Mouse (Mus musculus) thymus, adult 2 months (tissue): ENCODE data around the gene Rangrf. TPM values are rescaled to one million over a fixed set of nuclear protein-coding genes. Genes with fewer than 3 reads are reported as not detected.

Source experiments
- DNase-seq: peaks from one replicate; pipeline ENCODE4 v3.0.0; 2021
- H3K27ac ChIP-seq: fragments of 200-500 bp; 2 replicates; pipeline ENCODE4 v1.5.1; 2012; ENCODE audit warnings: low read length, control low read depth; ENCODE audit not compliant: control insufficient read depth, insufficient read depth
- H3K27me3 ChIP-seq: fragments of 200-500 bp; 2 replicates; pipeline ENCODE4 v1.6.1; 2012; ENCODE audit warnings: mild to moderate bottlenecking, low read length, moderate library complexity, mixed read lengths; ENCODE audit not compliant: control insufficient read depth, insufficient read depth
- H3K36me3 ChIP-seq: fragments of 200-500 bp; 2 replicates; pipeline ENCODE4 v1.6.1; 2012; ENCODE audit warnings: mild to moderate bottlenecking, low read length, moderate library complexity; ENCODE audit not compliant: control insufficient read depth, insufficient read depth
- H3K4me1 ChIP-seq: fragments of 200-500 bp; replicated peaks from 2 replicates; pipeline ENCODE4 v1.6.1; 2012; ENCODE audit warnings: low read length; ENCODE audit not compliant: control insufficient read depth, insufficient read depth
- H3K4me3 ChIP-seq: fragments of 200-500 bp; 2 replicates; pipeline ENCODE4 v1.5.1; 2012; ENCODE audit warnings: mild to moderate bottlenecking, low read length, control low read depth, moderate library complexity; ENCODE audit not compliant: control insufficient read depth, insufficient read depth
- CTCF ChIP-seq: fragments of 200-500 bp; IDR thresholded peaks from 2 replicates; pipeline ENCODE4 v1.5.1; 2012; ENCODE audit warnings: mild to moderate bottlenecking, control low read depth, low read length, moderate library complexity, borderline replicate concordance; ENCODE audit not compliant: control insufficient read depth, poor library complexity, insufficient read depth; ENCODE audit errors: extremely low read depth
- POLR2A ChIP-seq: fragments of 200-500 bp; IDR thresholded peaks from 2 replicates; pipeline ENCODE4 v1.6.1; 2012; ENCODE audit warnings: mild to moderate bottlenecking, low read length, control low read depth, moderate library complexity; ENCODE audit not compliant: control insufficient read depth, poor library complexity, insufficient read depth; ENCODE audit errors: extremely low read depth
- WGBS: fragments of 180-500 bp; shearing (Covaris S2); methylation state at CpG from one replicate; pipeline ENCODE4 v1.1.7; 2018; 5-methylcytosine and 5-hydroxymethylcytosine counted together
- polyA plus RNA-seq: library from polyadenylated mRNA; depleted of rRNA; stranded (reverse); fragments of >200 nt; gene quantifications from 2 replicates; pipeline ENCODE4 v1.2.3, GENCODE M21; 2012

Rangrf gene
- polyA plus RNA-seq, 1 experiment = 28.0 TPM

DNA sequence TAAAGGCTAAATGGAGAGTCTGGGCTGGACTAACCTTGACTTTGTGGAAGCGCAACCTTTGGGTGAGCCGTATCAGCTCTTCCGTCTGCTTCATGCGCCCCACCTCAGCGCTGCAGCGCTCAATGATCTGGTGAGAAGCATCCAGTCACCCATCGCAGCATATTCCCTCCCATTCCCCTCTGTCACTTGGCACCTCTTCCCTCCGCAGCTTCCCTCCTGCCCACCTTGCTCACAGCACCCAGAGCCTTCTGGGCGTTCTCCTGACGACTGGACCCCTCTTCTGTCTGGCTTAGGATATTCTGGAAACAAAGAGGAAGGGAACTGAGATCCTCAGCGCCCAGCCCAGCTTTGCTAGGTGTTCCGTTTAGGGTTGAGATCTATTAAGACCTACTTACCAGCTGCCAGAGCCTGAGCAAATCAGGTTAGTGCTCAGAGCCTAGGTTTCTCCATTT is 27.4 kb downstream of the Rangrf start:
- no peaks in the 10 kb centered on the region for H3K4me1 ChIP-seq
- TF ChIP-seq POLR2A (no peak), CTCF (no peak)
- H3K36me3 ChIP-seq = no peaks in the 10 kb centered on the region
- 90% methylated on average over 12 of the region's 12 CpGs for WGBS
- H3K27me3 ChIP-seq = no peaks in the 10 kb centered on the region
- H3K4me3 ChIP-seq = no peak overlapping the region
- H3K27ac ChIP-seq = no peak overlapping the region
- DNase-seq = no peak

DNA sequence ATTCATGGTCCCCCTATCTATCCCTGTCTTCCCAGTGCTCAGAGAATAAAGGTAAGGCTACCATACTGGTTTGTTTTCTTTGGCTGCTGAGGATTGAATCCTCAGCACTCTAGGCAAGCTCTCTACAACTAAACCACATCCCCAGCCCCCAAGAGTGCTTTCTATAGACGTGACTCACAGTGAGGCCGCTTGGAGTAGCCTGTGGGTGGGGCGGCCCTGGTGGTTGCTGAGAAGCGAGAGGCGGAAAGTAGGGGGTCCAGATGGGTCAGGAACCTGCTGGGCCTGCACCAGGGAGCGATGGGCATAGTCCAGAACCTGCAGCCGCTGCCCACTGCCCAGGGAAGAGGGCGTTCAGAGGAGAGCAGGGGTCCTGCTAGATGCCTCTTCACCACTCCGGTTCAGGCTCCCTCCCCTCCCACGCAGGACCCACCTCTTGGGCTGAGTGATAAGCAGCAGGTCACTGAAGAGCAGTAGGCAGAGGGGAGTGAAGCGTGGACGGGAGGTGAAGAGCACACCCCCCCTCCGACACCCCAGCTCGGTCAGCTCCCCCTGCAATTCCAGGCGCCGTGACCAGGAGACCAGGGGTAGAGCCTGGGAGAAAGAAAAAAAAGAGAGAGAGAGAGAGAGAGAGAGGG is 28.1 kb downstream of the Rangrf start:
- Histone ChIP-seq H3K4me3 (no peak overlapping the region), H3K4me1 (no peaks in the 10 kb centered on the region), H3K27me3 (no peaks in the 10 kb centered on the region), H3K27ac (no peak overlapping the region), H3K36me3 (no peaks in the 10 kb centered on the region)
- TF ChIP-seq CTCF (no peak), POLR2A (no peak)
- WGBS = 80% methylated on average over 15 of the region's 16 CpGs
- no peak for DNase-seq

- no peak for DNase-seq
- Histone ChIP-seq H3K4me1 (no peaks in the 10 kb centered on the region), H3K27ac (no peak overlapping the region), H3K27me3 (no peaks in the 10 kb centered on the region), H3K36me3 (no peaks in the 10 kb centered on the region), H3K4me3 (no peak overlapping the region)
- WGBS = 98% methylated on average over 4 of the region's 4 CpGs
- TF ChIP-seq POLR2A (no peak), CTCF (no peak)
Measured at GRCm38 (mm10) chr11:68946001-68946400, 29.0 kb downstream of the Rangrf start.

DNA sequence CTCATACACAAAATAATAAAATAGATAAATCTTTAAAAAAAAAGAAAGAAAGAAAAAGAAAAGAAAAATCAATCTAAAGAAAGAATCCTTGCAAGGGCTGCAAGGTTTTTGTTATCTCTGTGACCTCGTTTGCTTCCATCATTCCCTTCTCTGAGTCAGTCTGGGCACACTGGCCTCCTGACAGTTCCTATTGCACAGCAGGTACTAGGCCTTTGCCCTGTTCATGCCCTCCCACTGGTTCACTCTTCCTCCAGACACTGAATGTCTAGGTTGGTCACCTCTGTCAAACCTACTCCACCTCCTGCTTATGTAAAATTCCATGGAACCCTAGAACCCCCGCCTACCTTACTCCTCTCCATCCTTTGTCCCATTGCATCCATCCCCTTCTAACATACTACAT is 29.7 kb downstream of the Rangrf start:
- Histone ChIP-seq H3K4me1 (peaks cover 2% of the 10 kb centered on the region; the same call in 1 of the 2 replicates), H3K27me3 (no peaks in the 10 kb centered on the region), H3K27ac (no peak overlapping the region), H3K4me3 (no peak overlapping the region), H3K36me3 (no peaks in the 10 kb centered on the region)
- 91% methylated on average over 2 of the region's 2 CpGs for WGBS
- no peak for DNase-seq
- TF ChIP-seq POLR2A = no peak
- no peak for TF ChIP-seq CTCF

DNA sequence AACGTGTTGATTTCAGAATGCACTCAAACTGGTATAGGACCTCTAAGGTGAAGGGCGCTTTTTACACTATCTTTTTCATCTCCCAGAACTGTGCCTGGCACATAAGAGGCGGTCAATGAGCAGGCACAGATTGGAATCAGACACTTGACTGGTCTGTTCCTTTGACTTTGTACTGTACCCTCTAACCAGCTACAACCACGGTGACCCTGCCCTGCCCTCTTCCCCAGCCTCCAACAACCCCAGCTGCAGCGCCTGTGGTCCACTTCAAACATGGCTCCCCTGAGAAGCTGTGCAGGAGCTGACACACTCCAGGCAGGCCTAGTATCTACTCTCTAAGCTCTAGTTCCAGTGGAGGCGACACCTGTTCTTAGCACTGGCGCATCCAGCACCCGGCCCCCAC is 32.3 kb downstream of the Rangrf start:
- Histone ChIP-seq H3K4me1 (peaks cover 2% of the 10 kb centered on the region; the same call in 1 of the 2 replicates), H3K4me3 (no peak overlapping the region), H3K27ac (no peak overlapping the region), H3K27me3 (no peaks in the 10 kb centered on the region), H3K36me3 (no peaks in the 10 kb centered on the region)
- DNase-seq = no peak
- 96% methylated on average over 8 of the region's 8 CpGs for WGBS
- no peak for TF ChIP-seq CTCF
- TF ChIP-seq POLR2A = no peak

DNA sequence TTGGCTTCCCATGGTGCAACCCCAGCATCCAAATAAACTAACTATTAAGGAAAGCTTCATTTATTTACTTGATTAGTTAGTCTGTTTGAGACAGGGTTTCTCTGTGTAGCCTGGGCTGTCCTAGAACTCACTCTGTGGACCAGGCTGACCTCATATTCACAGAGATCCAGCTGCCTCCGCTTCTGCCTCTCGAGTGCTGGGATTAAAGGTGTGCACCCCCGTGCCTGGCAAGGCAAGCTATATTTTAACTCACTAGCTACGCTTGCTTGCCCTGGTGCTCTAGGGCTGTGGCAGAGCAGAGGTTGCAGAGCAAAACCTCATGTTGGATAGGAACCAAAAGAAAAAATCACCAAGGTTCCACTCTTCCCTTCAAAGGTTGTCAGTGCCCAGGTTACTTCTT is 34.5 kb downstream of the Rangrf start:
- Histone ChIP-seq H3K27ac (no peak overlapping the region), H3K36me3 (no peaks in the 10 kb centered on the region), H3K27me3 (no peaks in the 10 kb centered on the region), H3K4me3 (no peak overlapping the region), H3K4me1 (peaks cover 2% of the 10 kb centered on the region; the same call in 1 of the 2 replicates)
- TF ChIP-seq POLR2A (no peak), CTCF (no peak)
- no peak for DNase-seq
- WGBS = 69% methylated on average over 4 of the region's 4 CpGs
